Mouse (Mus musculus) C2C12 (cell line): ENCODE measurements around the gene Il17rd.

Experiments used
- CTCF ChIP-seq: IDR thresholded peaks from one replicate; pipeline ENCODE4 v1.5.1; 2011; ENCODE audit not compliant: control insufficient read depth, insufficient read depth, insufficient read length
- MAX ChIP-seq: IDR thresholded peaks from one replicate; pipeline ENCODE4 v1.6.1; 2011; ENCODE audit warnings: mild to moderate bottlenecking, control low read depth
- MYOD1 ChIP-seq: IDR thresholded peaks from one replicate; pipeline ENCODE4 v1.6.1; 2011; ENCODE audit warnings: low read depth; ENCODE audit not compliant: control insufficient read depth, insufficient read length
- USF1 ChIP-seq: IDR thresholded peaks from one replicate; pipeline ENCODE4 v1.6.1; 2011; ENCODE audit warnings: low read depth, mild to moderate bottlenecking, control low read depth, moderate library complexity

DNA sequence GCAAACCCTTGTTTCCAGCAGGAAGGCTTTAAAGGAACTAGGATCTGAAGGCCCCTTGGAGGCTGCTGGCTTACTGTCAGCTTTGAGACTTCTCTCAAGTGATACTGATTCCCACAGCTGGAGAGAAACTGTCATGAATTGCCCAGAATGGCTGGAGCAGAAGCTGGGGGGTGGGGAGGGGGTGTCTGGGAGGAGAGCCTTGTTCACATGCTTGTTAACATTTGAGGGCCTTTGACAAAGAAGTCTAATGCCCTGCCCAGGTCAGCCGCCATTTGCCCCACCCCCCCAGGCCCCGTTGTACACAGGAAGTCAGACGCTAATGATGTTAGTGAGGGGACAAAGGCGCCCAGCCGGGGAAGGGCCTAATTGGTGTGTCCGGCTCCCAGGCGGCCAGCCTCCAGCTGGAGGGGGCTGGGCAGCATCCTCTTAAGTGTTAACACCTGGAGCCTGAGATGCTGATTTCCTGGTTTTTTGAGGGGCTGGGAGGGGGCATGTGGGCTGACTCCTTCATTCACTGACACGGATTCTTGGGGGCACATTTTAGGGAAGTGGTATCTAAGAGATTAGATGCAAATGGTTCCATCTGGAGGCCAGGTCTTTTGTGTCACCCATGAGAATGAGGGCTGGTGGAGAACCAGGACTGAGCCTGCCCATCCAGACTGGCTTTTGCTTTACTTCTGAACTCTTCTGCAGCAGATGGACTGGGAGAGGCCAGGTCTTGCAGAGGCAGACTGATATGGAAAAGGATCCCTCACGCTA lies 27.6 kb downstream of the Il17rd start:
- TF ChIP-seq CTCF, result no peak
- TF ChIP-seq MYOD1, result no peak
- no peak for TF ChIP-seq MAX
- no peak for TF ChIP-seq USF1
